Mouse (Mus musculus) yolk sac, embryonic 10.5 days (tissue): ENCODE measurements around the gene Cand1.

Source experiments
- DNase-seq: peaks from one replicate; pipeline ENCODE4 v3.0.0-alpha.2; 2017; ENCODE audit warnings: low spot score

Cand1 gene

GRCm38 (mm10) chr10:119239969-119240721 lies at the start of gene Cand1:
Gene Cand1 (minus strand): TSS chr10:119240055.
- peak; percentile 98 for DNase-seq

- no peak for DNase-seq
Measured at GRCm38 (mm10) chr10:119278871-119279270, 39.0 kb upstream of the Cand1 start.

GRCm38 (mm10) chr10:119274333-119274732 lies 34.5 kb upstream of the Cand1 start:
- no peak for DNase-seq

GRCm38 (mm10) chr10:119272536-119272935 lies 32.7 kb upstream of the Cand1 start:
- DNase-seq = no peak

- no peak for DNase-seq
Measured at GRCm38 (mm10) chr10:119272005-119272404, 32.1 kb upstream of the Cand1 start.

- DNase-seq = no peak
Measured at GRCm38 (mm10) chr10:119271101-119271500, 31.2 kb upstream of the Cand1 start.

GRCm38 (mm10) chr10:119270384-119270985 lies 30.6 kb upstream of the Cand1 start:
- no peak for DNase-seq

GRCm38 (mm10) chr10:119264761-119265160 lies 24.9 kb upstream of the Cand1 start:
- DNase-seq = no peak

GRCm38 (mm10) chr10:119262821-119263220 lies 23.0 kb upstream of the Cand1 start:
- DNase-seq = no peak

GRCm38 (mm10) chr10:119257876-119258275 lies 18.0 kb upstream of the Cand1 start:
- DNase-seq = no peak

GRCm38 (mm10) chr10:119244146-119244545 lies 4.3 kb upstream of the Cand1 start:
- no peak for DNase-seq

- no peak for DNase-seq
Measured at GRCm38 (mm10) chr10:119240722-119241089, 851 bp upstream of the Cand1 start.

- no peak for DNase-seq
Measured at GRCm38 (mm10) chr10:119239633-119239968, 254 bp downstream of the Cand1 start.

- DNase-seq = peak; percentile 74
Measured at GRCm38 (mm10) chr10:119238985-119239631, 747 bp downstream of the Cand1 start.

GRCm38 (mm10) chr10:119231526-119231925 lies 8.3 kb downstream of the Cand1 start:
- DNase-seq = no peak

GRCm38 (mm10) chr10:119230703-119231102 lies 9.2 kb downstream of the Cand1 start:
- no peak for DNase-seq

- DNase-seq = peak; percentile 44
Measured at GRCm38 (mm10) chr10:119230074-119230669, 9.7 kb downstream of the Cand1 start.

GRCm38 (mm10) chr10:119223686-119224085 lies 16.2 kb downstream of the Cand1 start:
- DNase-seq = no peak

GRCm38 (mm10) chr10:119221631-119222030 lies 18.2 kb downstream of the Cand1 start:
- no peak for DNase-seq

- no peak for DNase-seq
Measured at GRCm38 (mm10) chr10:119219415-119219814, 20.4 kb downstream of the Cand1 start.

- DNase-seq = no peak
Measured at GRCm38 (mm10) chr10:119218274-119219080, 21.4 kb downstream of the Cand1 start.

- no peak for DNase-seq
Measured at GRCm38 (mm10) chr10:119212443-119212842, 27.4 kb downstream of the Cand1 start.
